19 mouse cellular contexts compared by ENCODE assay signal in genomic region chr3:17668839-17669238, GRCm38 (mm10).
"Had no signal": no experiment of that assay in that cellular context is flagged by ENCODE, and none has a peak within 500 bp of the region (broad histone marks: within the 10 kb centered on the region; RNA-seq: fewer than 3 reads in every experiment).

No protein-coding gene starts in this region.

- H3K4me3 ChIP-seq: liver, embryonic 15.5 days; lung, embryonic 15.5 days; midbrain, embryonic 12.5 days; neural tube, embryonic 12.5 days; stomach, embryonic 15.5 days had no signal

- DNase-seq: liver, postnatal 0 days; lung, adult 2 months; lung, postnatal 14 days; lung, postnatal 36 days; midbrain, embryonic 14.5 days; right cerebral cortex, postnatal 14 days; thymus, adult 2 months; thymus, postnatal 25 days; thymus, postnatal 4 days had no signal

- H3K27me3 ChIP-seq: liver, embryonic 15.5 days; lung, embryonic 15.5 days; megakaryocyte, embryonic 14.5 days; midbrain, embryonic 12.5 days; neural tube, embryonic 12.5 days; stomach, embryonic 15.5 days had no signal

- H3K4me2 ChIP-seq: liver, embryonic 15.5 days; lung, embryonic 15.5 days; midbrain, embryonic 12.5 days; neural tube, embryonic 12.5 days; stomach, embryonic 15.5 days had no signal

- H3K27ac ChIP-seq: liver, embryonic 15.5 days; lung, embryonic 15.5 days; macrophage; midbrain, embryonic 12.5 days; neural tube, embryonic 12.5 days; stomach, embryonic 15.5 days; stomach, postnatal 0 days had no signal

- H3K36me3 ChIP-seq: liver, embryonic 15.5 days; lung, embryonic 15.5 days; midbrain, embryonic 12.5 days; neural tube, embryonic 12.5 days; stomach, embryonic 15.5 days had no signal

- H3K9me3 ChIP-seq: liver, embryonic 15.5 days; lung, embryonic 15.5 days; midbrain, embryonic 12.5 days; neural tube, embryonic 12.5 days; stomach, embryonic 15.5 days had no signal

- H3K4me1 ChIP-seq: liver, embryonic 15.5 days; lung, embryonic 15.5 days; megakaryocyte, embryonic 14.5 days; midbrain, embryonic 12.5 days; neural tube, embryonic 12.5 days; stomach, embryonic 15.5 days had no signal

- H3K9ac ChIP-seq: liver, embryonic 15.5 days; liver, postnatal 0 days; lung, embryonic 15.5 days; midbrain, embryonic 12.5 days; neural tube, embryonic 12.5 days; stomach, embryonic 15.5 days had no signal

- ATAC-seq: liver, postnatal 0 days; lung, postnatal 0 days; midbrain, embryonic 16.5 days had no signal
